Mouse (Mus musculus) adrenal gland, postnatal 4 days (tissue): ENCODE results near the gene Wfdc2. TPM values are rescaled to one million over a fixed set of nuclear protein-coding genes. Genes with fewer than 3 reads are reported as not detected.

Experiments
- DNase-seq, 2 experiments: peaks; one replicate each; pipeline ENCODE4 v3.0.0; 2021 to 2022; ENCODE audit warnings: low spot score in 2 of 2, mixed read lengths in 2 of 2
- long read RNA-seq, 2 experiments: library from polyadenylated mRNA; stranded (forward); transcript quantifications; one replicate each; pipeline ENCODE4 v2.0.0; 2021
- total RNA-seq, 2 experiments: library from RNA; stranded (reverse); gene quantifications; 2 replicates each; pipeline ENCODE4 v1.2.3; 2021

Gene Wfdc2
- total RNA-seq: 10 to 100 TPM in 1 of 2 experiments, 1 to 10 TPM in 1; 1.9 to 49.1 TPM
- long read RNA-seq, experiment 1, partial matches to known transcripts: 1 of 1 reads
- long read RNA-seq, experiment 1, other reads (novel, unspliced or antisense): 0 of 1 reads
- long read RNA-seq, experiment 2, transcript Wfdc2-201 (5 exons, 849 nt): major isoform, 12 of 18 reads
- long read RNA-seq, experiment 2, partial matches to known transcripts: 4 of 18 reads
- long read RNA-seq, experiment 2, other reads (novel, unspliced or antisense): 2 of 18 reads

DNA sequence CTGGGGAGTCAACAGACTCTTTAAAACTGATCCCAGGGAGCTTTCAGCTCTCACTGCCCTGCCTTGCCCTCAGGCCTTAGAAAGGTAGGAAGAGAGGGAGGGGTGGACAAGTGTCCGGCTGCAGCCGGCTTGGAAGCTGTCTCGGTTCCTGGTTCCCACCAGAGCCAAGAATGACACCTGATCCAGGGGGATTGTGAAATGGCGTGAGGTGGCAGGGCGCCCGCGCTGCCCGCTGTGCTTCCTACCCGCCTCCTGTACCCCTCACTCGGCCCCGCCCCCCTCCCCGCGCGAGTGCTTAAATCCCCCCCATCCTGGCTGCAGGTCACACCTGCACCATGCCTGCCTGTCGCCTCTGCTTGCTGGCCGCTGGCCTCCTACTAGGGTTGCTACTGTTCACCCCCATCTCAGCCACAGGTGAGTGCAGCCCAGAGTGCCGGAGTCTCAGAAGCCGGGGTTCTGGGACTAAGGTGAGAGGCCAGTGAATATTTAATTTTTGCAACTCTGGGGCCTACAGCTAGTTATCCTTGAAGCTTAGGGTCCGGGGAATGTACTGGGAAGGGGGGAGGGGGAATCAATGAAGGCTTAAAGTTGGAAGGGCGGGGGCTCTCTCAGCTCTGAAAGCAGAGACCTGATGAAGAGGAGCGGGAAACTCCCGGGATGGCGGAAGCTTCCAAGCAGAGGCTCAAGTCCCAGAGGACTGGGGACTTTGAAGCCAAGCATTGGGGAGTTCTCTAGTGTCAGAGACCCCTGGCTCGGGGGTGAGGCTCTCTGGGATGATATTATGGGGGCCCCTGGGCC, at the start of gene Wfdc2:
Wfdc2 (plus strand) TSS at position 23 of the 798 bp plus-strand sequence.
- no peak for DNase-seq

DNA sequence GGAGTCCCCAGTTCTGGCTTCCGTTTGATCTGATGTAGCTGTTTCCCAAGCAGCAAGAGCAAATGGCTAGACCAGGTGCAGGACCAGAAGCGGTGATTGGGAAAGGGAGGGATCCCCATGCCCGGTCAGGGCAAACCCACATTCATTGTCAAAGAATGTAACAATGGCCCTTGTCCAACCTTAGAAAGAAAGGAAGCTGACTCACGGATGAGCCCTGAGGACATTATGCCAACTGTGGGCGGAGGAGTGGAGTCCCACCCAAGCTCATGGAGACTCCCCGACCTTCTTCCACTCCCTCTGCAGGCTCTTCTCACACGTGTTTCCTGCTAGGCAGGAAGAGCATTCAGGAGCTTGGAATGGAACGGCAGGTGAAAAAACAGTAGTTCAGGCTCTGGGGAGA, 48.8 kb upstream of the Wfdc2 start:
- no peak for DNase-seq

DNA sequence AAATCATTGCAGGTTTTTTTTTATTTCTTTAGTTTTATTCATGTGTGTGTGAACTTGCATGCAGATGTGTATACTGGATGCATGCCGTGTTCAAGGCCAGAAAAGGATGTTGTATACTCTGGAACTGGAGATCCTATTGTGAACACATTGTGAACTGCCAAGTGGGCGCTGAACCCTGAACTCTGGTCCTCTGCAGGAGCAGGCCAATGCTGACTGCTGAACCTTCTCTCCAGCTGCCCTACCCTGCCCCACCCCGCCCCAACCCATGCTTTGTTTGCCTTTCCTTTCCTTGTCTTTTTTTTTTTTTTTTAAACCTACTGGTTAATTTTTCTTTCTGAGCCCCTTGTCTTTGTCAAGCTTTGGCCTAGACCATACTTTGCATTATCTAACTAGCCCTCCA, 47.3 kb upstream of the Wfdc2 start:
- no peak for DNase-seq

DNA sequence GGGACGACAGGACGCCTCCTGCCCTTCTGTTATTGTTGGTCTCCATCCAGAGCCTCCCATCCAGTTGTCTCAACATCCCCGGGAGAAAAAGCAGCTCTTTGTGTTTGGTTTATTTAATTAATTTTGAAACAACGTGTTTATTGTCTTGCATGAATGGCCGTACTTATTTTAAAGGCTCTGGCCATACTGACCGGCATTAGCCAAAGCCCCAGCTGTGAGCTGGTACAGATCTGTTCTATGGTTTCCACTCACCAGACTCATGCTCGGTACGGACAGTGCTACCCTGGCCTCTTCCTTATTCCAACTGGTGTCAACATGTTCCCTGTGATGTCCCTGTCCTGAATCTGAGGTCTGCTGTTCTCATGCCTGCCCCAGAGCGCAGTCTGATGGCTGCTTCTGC, 46.3 kb upstream of the Wfdc2 start:
- no peak for DNase-seq

DNA sequence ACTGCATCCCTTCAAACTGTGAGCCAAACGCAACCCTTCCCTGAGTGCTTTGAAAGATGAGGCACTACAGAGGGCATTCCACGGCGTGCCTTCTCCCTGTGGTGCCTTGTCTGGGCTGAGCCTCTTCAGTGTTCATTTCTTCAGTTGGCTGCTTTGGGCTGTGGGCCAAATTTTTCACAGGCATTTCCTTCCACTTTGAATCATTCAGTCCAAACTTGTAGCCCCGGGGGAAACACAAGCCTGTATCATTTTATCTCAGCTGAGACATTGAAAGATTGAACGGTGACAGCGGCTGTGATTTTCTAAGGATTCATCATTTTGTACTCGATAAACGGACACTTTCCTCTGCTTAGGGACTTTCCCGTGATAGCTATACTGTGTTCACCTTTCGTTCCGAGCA, 45.6 kb upstream of the Wfdc2 start:
- no peak for DNase-seq

- peak; percentile 38 to 42 for DNase-seq
Measured at GRCm38 (mm10) chr2:164517485-164518221, 44.6 kb upstream of the Wfdc2 start.

DNA sequence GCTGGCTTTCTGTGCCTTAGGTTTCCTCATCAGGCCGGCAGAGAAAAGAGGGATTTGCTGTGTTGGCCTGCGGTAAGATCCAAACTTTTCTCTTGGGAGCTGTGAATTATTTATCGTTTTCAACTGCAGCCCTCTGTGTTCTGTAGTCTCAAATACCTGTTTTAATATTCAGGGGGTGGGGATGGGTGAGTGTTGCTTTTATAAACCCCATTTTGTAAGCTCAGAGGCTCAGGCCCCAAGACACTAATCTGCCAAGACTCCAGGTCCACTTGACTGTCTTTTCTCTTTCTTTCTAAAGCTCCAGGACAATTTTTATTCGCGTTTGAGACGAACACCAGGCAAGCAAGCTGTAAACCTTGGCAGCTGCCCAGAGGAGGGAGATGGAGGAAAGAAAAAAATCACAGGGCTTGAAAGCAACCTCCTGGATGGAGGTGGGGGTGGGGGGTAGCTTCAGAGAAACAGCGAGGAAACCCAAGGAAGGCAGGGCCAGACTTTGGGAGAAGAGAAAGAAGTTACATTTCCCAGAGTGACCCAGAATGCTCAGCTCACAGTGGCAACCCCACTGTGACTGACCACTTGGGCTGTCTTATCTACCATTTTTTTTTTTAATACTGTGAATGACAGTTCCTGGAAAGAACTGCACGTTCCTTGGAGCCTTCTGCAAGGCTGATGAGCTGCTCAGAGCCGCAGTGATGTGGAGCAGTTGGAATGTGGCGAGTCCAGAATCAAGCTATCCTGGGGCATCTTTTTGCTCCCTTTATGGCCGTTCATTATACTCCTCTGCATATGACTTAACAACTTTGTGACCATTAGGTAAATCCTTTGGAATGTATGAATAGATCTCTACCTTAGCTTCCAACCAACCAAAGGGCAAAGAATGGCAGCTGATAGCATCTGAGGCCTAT, 43.7 kb upstream of the Wfdc2 start:
- DNase-seq: no peak

DNA sequence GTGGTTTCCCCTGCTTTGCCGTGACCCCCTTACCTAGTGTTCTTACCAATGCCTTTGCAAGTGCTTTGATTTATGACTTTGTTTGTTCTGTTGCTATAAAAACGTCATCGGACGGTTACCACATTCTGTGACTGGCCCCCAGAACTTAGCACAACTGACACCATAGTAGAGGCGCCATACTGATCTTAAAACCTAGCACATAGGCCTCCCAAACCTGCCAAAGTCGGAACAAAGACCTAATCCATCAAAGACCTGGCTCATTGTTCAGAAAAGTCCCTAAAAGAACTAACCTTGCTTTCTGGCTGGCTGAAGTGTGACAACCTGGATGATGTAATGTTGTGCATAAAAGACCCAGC, 43.1 kb upstream of the Wfdc2 start:
- DNase-seq: no peak

GRCm38 (mm10) chr2:164520782-164521181, 41.4 kb upstream of the Wfdc2 start:
- peak in 1 of 2 experiments; percentile 33 for DNase-seq

GRCm38 (mm10) chr2:164521841-164522240, 40.4 kb upstream of the Wfdc2 start:
- DNase-seq: no peak

DNA sequence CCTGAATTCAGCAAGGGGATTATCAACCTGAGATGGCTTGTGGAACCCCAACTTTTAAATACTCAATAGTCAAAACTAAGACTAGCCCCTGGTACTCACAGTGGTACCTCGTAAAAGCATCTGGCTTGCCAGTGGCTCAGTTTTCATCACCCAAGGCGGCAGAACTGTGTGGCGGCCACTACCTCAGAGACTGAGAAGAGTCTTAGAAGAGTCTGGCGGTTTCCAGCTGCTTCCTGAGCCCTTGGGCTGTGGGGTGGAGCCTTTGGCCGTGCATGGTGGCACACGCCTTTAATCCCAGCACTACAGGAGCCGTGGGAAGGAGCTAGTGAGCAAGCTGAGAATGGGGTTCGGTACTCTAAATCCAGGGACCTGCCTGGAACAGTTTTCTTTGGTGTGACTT, 39.9 kb upstream of the Wfdc2 start:
- no peak for DNase-seq

DNA sequence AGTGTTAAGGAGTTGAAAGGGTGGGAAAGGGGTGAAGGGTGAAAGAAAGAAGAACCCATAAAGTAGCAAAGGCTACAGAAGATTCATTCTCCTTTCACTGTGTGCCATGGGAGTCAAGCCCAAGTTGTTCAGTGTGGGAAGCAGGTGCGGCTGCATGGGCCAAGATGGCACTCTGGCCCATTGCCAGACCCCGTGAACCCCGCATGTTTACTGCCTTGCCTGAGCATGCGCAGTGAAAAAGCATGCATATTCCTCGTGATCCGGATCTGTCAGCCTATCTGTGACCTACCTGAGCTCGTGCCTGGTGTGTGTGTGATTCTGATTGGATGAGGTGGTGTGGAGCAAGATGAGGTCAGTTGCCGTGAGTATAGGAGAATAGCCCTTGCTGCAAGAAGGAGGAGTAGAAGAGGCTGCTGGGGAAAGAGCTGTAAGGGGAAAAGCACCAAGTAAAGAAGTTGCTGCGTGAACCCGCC, 38.9 kb upstream of the Wfdc2 start:
- DNase-seq: no peak

DNA sequence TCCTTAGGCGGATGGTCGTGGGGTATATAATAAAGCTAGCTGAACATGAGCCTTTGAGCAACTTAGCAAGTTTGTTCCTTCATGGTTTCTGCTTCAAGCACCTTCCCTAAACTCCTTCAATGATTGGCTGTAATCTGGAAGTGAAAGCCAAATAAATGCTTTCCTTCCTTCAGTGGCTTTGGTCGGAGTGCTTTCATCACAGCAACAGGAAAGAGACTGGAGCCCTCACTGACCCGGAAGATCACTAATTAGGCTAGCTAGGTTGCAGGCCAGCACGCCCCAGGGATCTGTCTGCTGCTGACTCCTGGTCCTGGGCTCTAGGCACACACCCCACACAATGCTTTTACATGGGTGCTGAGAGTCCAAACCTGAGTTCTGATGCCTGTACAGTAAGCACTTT, 33.7 kb upstream of the Wfdc2 start:
- no peak for DNase-seq

- DNase-seq: peak in 1 of 2 experiments; percentile 35
Measured at GRCm38 (mm10) chr2:164531169-164531568, 31.0 kb upstream of the Wfdc2 start.

GRCm38 (mm10) chr2:164534315-164534714, 27.9 kb upstream of the Wfdc2 start:
- no peak for DNase-seq

DNA sequence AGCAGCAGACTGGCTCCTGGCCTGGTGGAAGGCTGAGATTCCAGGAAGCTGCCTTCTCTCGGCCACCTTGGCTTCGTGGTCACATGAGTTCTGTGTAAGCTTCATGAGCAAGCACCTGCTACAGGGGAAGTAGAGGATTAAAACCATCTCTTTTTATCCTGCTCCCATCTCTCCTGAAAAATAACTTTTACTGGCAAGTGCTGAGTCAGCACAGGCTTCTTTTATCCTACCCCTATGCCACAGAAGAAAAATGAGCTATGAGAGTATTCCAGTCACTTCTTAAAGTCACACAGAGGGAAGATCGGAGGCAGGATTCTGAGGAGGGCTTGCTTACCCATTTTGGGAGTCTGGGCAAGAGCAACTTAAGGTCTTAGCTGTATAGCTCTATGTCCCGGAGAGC, 25.2 kb upstream of the Wfdc2 start:
- DNase-seq: no peak

- DNase-seq: no peak
Measured at GRCm38 (mm10) chr2:164540652-164541427, 21.4 kb upstream of the Wfdc2 start.

DNA sequence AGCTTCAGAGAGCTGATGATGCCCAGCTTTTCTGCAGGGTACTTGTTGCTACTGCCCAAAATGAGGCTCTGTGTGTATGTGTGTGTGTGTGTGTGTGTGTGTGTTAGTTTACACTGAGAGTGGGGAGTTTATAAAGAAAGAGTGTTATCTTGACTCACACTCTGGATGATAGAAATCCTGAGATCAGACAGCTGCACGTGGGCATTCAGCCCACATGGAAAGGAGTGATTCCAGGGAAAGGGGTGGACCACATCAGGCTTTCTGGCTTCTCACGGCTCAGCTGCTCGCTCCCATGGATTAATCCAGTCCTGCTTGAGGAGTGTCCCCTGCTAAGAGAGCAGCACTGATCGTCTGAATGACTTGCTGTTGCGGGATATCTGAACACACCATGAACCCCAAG, 20.1 kb upstream of the Wfdc2 start:
- DNase-seq: no peak

DNA sequence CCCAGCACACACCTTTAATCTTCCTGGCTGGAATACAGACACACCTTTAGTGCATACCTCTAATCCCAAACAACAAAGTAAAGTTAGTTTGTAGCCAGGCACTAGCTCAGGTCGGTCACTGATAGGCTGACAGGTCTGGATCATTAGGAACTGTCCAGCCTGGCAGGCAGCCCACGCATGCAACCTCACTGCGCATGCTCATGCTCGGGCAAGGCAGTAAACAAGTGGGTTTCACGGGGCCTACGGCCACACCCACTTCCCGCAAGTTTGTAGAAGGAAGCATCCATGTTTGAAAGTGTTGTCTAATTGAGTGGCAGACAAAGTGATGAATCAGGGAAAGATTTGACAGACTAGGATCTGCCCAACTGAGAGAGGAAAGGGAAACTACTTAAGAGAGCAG, 19.6 kb upstream of the Wfdc2 start:
- no peak for DNase-seq

- DNase-seq: no peak
Measured at GRCm38 (mm10) chr2:164543745-164544144, 18.5 kb upstream of the Wfdc2 start.
